Mouse (Mus musculus): ENCODE measurements around the gene Tsks. TPM values are rescaled to one million over a fixed set of nuclear protein-coding genes. Genes with fewer than 3 reads are reported as not detected.

Gene Tsks
- 0.02 TPM in 1 of 2 replicates, not detected in the other for polyA plus RNA-seq (2012; rRNA removed)

DNA sequence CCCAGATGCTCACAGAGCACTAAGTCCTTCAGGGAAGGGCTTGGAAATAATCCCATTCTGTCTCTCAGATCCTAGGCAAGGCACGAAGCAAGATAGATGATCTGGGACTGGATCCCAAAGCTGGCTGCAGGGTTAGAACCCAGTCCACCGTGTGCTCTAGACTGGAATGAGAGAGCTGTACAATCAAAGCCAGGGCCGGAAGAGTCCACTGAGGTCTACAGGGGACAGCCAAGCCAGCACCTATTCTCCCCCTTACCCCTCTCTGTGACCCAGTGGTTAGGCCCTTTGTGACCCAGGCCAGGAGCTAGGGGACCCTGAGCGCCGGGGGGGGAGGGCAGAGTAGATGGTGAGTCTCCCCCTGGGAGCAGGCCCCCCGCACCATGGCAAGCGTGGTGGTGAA lies at the start of gene Tsks:
Tsks (plus strand) TSS at position 301 of the 400 bp plus-strand sequence.

DNA sequence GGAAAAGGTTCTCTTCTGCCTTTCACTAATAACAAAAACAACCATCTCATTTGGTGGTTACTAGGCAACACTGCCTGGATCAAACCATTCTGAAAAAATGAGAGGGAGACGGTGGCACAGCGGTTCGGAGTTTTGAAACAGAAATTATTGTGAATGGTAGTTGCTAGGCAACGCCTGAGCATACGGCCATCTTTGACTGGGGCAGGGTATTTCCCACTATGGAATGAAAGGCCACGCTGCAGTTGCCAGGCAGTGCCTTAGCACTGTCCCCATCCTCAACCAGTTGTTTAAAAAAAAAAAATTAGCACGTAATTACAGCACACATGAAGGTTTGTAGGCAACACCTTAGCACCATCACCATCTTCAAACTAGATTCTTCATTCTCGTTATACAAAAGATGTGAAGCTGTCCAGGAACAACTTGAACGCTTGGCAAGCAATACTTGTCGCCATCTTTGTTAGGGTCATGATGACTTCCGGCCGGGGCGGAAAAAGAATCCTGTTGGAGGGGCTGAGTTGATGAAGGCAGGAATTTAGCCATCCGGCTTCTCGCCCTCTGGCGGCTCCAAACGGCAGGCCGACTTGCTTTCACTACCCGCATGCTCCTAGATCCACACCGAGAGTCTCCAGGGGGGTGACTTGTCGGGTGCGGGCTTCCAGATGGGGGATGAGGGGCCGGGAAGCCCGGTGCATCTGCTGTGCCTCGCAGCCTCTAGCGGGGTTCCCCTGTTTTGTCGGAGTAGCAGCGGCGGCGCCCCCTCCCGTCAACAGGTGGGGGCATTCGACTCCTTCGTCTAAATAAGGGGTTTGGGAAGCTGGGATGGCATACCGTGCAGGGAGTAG lies 47.2 kb upstream of the Tsks start, which contains the start of gene Fuz:
Fuz (plus strand) TSS at position 487 of the 842 bp plus-strand sequence.

DNA sequence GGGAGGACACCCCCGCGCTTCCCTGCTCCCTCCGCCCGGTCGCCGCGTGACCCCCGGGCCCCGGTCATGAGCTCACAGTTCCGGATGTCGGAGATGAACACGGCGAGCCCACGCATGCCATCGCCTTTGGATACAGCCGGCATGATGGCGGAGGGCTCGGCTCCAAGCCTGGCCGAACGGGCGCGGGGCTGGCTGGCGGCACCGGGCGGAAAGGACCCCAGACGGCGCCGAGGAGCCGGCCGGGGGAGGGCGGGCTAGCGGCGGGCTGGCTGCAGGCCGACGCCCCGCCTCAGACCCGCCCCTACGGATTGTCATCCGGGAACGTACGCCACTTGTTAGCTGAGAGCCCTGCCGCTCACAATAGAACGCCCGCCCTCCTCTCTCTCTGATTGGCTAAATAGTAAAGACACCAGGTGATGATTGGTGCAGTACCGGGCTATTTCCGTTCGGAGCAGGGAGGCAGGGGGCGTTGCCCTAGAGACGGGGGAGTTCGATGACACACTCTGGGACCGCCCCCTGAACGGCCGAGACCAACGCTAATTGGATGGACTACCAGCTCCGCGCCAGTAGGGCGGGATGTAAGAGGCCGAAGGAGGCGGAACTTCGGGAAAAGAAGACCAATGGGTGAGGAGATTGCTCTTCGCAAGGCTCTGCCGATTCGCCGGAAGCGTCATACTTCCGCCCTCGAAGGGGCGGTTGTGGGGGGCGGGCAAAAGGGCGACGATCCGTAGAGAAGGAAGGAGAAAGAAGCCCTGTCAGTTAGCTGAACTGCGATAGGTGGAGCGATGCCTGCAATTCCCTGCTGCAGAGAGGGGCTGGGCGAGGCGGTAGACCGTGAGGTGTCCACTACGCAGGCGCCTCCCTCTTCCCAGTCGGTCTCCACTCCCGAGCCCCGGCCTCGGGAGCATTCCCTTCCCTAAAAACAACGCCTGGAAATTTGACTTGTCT lies 13.5 kb upstream of the Tsks start, which contains the start of gene Ap2a1:
Ap2a1 (minus strand) TSS at position 293 of the 948 bp plus-strand sequence.

DNA sequence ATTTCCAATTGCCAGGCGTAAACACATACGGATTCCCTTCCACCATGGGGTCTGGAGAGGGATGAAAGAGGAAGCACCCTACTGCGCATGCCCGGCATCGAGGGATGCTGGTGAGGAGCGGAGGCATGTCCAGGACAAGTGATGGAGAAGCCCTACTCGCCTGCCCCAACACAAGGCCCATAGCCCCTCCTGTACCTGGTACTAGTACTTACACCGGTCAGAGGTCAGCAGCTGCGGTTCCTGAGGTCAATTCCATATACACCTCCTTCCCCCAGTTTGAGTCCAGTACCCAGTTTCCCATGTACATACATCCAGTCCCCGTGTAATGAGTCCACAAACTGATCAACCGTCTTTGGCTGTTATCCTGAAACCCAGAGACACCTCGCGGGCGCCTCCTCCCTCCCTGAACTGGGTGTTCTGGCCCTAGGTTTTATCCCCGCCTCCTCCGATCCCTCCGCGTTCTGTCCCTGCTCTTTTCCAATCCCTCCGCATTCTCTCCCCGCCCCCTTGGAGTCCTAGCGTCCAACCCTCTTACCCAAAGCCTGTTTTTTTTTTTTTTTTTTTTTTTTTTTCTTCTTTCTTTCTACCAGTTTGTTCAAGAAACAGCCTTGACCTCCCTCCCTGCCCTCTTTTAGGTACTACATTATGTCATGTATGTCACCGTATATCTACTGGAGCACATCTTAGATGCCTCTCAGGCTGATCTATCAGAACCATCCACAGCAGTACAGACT lies 31.5 kb downstream of the Tsks start, which contains the start of gene Cpt1c:
Cpt1c (minus strand) TSS at position 469 of the 734 bp plus-strand sequence.

DNA sequence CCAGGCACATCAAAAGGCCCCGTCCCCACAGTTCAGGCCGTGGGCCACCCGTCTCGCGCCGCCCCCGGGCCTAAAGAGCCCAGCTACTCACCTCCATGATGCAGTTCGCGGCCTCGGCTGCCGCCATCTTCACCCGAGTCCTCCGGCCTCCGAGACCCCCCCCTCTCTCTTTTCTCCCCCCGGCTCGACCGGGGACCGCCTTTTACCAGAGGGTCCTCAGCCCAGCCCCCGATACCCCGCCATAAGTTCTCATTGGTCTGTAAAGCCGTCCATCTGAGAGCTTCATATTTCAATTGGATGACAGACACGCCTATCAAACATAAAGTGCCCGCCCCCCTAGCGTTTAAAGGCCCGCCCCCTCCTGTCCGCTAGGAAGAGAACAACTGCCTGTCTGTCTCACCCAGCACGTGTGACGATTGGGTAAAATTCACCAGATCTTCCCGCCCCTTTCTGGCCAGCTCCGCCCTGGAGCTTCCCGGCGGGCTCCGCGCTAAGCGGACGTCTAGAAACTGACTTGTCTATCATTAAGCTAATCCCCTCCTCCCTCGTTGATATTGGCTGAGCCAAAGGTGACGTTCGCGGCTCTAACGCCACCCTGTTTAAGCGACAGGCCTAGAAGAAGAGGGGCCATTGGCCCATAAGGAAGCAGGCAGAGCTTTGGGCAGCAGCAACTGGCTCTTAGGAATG lies 43.3 kb downstream of the Tsks start, which contains the start of gene Prmt1:
Prmt1 (minus strand) TSS at position 377 of the 687 bp plus-strand sequence.

DNA sequence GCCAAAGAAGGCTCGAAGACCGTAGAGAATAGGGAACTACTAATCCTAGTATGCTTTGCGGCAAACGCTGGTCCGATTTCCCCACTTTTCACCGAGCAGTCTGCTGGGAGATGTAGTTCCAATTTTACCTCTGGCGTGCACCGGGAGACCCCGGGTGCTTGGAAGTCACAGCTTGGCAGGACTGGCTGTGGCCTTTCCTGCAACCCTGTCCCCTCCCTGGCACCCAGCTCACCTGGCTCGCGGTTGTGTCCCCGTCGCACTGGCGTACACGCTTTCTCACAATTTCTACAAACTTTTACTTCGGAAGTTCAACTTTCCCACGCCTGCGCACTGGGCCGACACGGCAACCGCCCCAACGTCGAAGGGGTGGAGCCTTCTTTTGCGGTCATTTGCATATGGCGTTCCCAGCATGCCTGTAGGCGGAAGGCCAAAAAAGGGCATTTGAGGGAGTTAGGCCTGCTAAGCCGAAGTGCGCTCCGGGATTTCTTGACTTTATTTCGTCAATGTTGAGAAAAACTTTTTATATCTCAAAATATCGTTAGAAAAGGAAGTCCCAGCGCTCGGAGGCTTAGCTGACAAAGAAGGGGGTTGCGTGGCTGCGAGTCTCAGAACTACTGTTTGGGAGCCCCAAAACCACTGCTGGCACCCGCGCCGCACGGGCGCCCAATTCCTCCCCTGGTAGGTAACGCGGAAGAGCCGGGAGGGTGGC lies 54.4 kb downstream of the Tsks start, which contains the start of gene Irf3:
Irf3 (plus strand) TSS at position 418 of the 709 bp plus-strand sequence.

DNA sequence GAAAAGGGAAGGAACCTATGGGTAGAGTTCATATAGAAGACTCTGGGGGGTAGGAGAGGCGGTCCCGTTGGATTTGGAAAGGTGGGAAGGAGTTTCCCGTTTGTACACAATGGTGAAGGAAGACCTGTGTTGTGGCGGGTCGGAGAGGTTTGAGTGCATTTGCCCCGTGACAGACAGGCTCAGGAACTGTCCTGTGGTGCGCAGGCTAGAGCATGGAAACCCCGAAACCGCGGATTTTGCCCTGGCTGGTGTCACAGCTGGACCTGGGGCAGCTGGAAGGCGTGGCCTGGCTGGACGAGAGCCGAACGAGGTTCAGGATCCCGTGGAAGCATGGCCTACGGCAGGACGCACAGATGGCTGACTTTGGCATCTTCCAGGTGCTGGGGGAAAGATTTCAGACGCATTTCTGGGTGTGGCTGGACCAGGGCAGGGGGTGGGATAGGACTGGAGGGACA lies 55.5 kb downstream of the Tsks start, which contains the start of gene Bcl2l12:
Bcl2l12 (minus strand) TSS at position 212 of the 455 bp plus-strand sequence.

Other genes starting within 250 kb of the Tsks start
- gene Izumo2, start 234.5 kb upstream of the Tsks start, polyA plus RNA-seq (2012; rRNA removed), result not detected in 2 replicates
- 18.9 and 21.4 TPM in 2 replicates for gene Vrk3, start 194.8 kb upstream of the Tsks start, polyA plus RNA-seq (2012; rRNA removed)
- 0.48 and 0.58 TPM in 2 replicates for gene Zfp473, start 192.2 kb upstream of the Tsks start, polyA plus RNA-seq (2012; rRNA removed)
- gene Nup62, start 127.1 kb upstream of the Tsks start, polyA plus RNA-seq (2012; rRNA removed), result 20.2 and 22.4 TPM in 2 replicates
- gene Il4i1, start 126.8 kb upstream of the Tsks start, polyA plus RNA-seq (2012; rRNA removed), result 0.38 TPM in 2 replicates
- gene Atf5, start 126.5 kb upstream of the Tsks start, polyA plus RNA-seq (2012; rRNA removed), result 247 and 266 TPM in 2 replicates
- gene Akt1s1, start 94.2 kb upstream of the Tsks start, polyA plus RNA-seq (2012; rRNA removed), result 35.6 and 37.3 TPM in 2 replicates
- 21.1 and 23.3 TPM in 2 replicates for gene Tbc1d17, start 94.1 kb upstream of the Tsks start, polyA plus RNA-seq (2012; rRNA removed)
- 18.0 and 24.6 TPM in 2 replicates for gene Pnkp, start 86.1 kb upstream of the Tsks start, polyA plus RNA-seq (2012; rRNA removed)
- gene Ptov1, start 73.4 kb upstream of the Tsks start, polyA plus RNA-seq (2012; rRNA removed), result 48.6 and 56.2 TPM in 2 replicates
- 26.0 and 30.9 TPM in 2 replicates for gene Med25, start 50.5 kb upstream of the Tsks start, polyA plus RNA-seq (2012; rRNA removed)
- gene Fuz, start 47.1 kb upstream of the Tsks start, polyA plus RNA-seq (2012; rRNA removed), result 6.4 and 7.8 TPM in 2 replicates
- gene Ap2a1, start 13.7 kb upstream of the Tsks start, polyA plus RNA-seq (2012; rRNA removed), result 33.1 and 39.3 TPM in 2 replicates
- gene Cpt1c, start 31.6 kb downstream of the Tsks start, polyA plus RNA-seq (2012; rRNA removed), result 2.3 and 2.6 TPM in 2 replicates
- 105 and 112 TPM in 2 replicates for gene Prmt1, start 43.4 kb downstream of the Tsks start, polyA plus RNA-seq (2012; rRNA removed)
- 50.0 and 54.3 TPM in 2 replicates for gene Irf3, start 54.4 kb downstream of the Tsks start, polyA plus RNA-seq (2012; rRNA removed)
- gene Bcl2l12, start 55.5 kb downstream of the Tsks start, polyA plus RNA-seq (2012; rRNA removed), result 9.0 and 9.5 TPM in 2 replicates
- 13.5 and 17.4 TPM in 2 replicates for gene Scaf1, start 73.2 kb downstream of the Tsks start, polyA plus RNA-seq (2012; rRNA removed)
- gene Rras, start 74.8 kb downstream of the Tsks start, polyA plus RNA-seq (2012; rRNA removed), result 41.8 and 53.8 TPM in 2 replicates
- 1.1 and 1.7 TPM in 2 replicates for gene Prr12, start 109.7 kb downstream of the Tsks start, polyA plus RNA-seq (2012; rRNA removed)
- gene Nosip, start 119.2 kb downstream of the Tsks start, polyA plus RNA-seq (2012; rRNA removed), result 24.0 and 24.4 TPM in 2 replicates
- 17.7 and 19.5 TPM in 2 replicates for gene Prrg2, start 119.5 kb downstream of the Tsks start, polyA plus RNA-seq (2012; rRNA removed)
- gene Rcn3, start 149.0 kb downstream of the Tsks start, polyA plus RNA-seq (2012; rRNA removed), result 18.6 and 20.0 TPM in 2 replicates
- gene Fcgrt, start 160.6 kb downstream of the Tsks start, polyA plus RNA-seq (2012; rRNA removed), result 64.9 and 71.1 TPM in 2 replicates
- 256 and 267 TPM in 2 replicates for gene Rps11, start 181.2 kb downstream of the Tsks start, polyA plus RNA-seq (2012; rRNA removed)
- gene Rpl13a, start 185.6 kb downstream of the Tsks start, polyA plus RNA-seq (2012; rRNA removed), result 1,073 and 1,547 TPM in 2 replicates
- gene Gm45713, start 193.0 kb downstream of the Tsks start, polyA plus RNA-seq (2012; rRNA removed), result 0.05 and 0.17 TPM in 2 replicates
- 7.5 and 8.3 TPM in 2 replicates for gene Flt3l, start 193.2 kb downstream of the Tsks start, polyA plus RNA-seq (2012; rRNA removed)
- 32.5 and 35.0 TPM in 2 replicates for gene Pih1d1, start 211.1 kb downstream of the Tsks start, polyA plus RNA-seq (2012; rRNA removed)
- 20.1 and 26.3 TPM in 2 replicates for gene Aldh16a1, start 211.4 kb downstream of the Tsks start, polyA plus RNA-seq (2012; rRNA removed)
- gene Slc17a7, start 220.7 kb downstream of the Tsks start, polyA plus RNA-seq (2012; rRNA removed), result 0.01 TPM in 2 replicates
- not detected in 2 replicates for gene Gfy, start 236.4 kb downstream of the Tsks start, polyA plus RNA-seq (2012; rRNA removed)
- not detected in 2 replicates for gene Pth2, start 237.8 kb downstream of the Tsks start, polyA plus RNA-seq (2012; rRNA removed)